Mouse (Mus musculus) kidney, postnatal 0 days (tissue): ENCODE results near the gene Gm21992. TPM values are rescaled to one million over a fixed set of nuclear protein-coding genes. Genes with fewer than 3 reads are reported as not detected.

Source experiments
- ATAC-seq: fragments of 200-750 bp; cut with Nextera tagmentation; replicated peaks from 2 replicates; pipeline ENCODE4 v1.8.0; 2017; ENCODE audit warnings: low read depth, moderate number of reproducible peaks, moderate TSS enrichment, moderate library complexity; ENCODE audit not compliant: low FRiP score
- DNase-seq: peaks from one replicate; pipeline ENCODE4 v3.0.0-alpha.2; 2016; ENCODE audit warnings: low spot score
- H3K27ac ChIP-seq: fragments of 300-500 bp; sonication (generic); 2 replicates; pipeline ENCODE4 v1.5.1; 2014; ENCODE audit warnings: mild to moderate bottlenecking
- H3K27me3 ChIP-seq: fragments of 300-500 bp; sonication (generic); 2 replicates; pipeline ENCODE4 v1.6.1; 2014; ENCODE audit warnings: low read length, mixed read lengths; ENCODE audit not compliant: insufficient read depth
- H3K36me3 ChIP-seq: fragments of 300-500 bp; sonication (generic); 2 replicates; pipeline ENCODE4 v1.6.1; 2014; ENCODE audit warnings: low read length, mixed read lengths; ENCODE audit not compliant: insufficient read depth
- H3K4me1 ChIP-seq: fragments of 300-500 bp; sonication (generic); replicated peaks from 2 replicates; pipeline ENCODE4 v1.6.1; 2014; ENCODE audit warnings: antibody characterized with exemption, low read length, mixed read lengths; ENCODE audit not compliant: insufficient read depth
- H3K4me2 ChIP-seq: fragments of 300-500 bp; sonication (generic); 2 replicates; pipeline ENCODE4 v1.6.1; 2014; ENCODE audit warnings: mild to moderate bottlenecking, low read length, moderate library complexity, mixed read lengths
- H3K4me3 ChIP-seq: fragments of 300-500 bp; sonication (generic); replicated peaks from 2 replicates; pipeline ENCODE4 v1.5.1; 2014; ENCODE audit warnings: low read depth, low read length
- H3K9ac ChIP-seq: fragments of 300-500 bp; sonication (generic); 2 replicates; pipeline ENCODE4 v1.6.1; 2014; ENCODE audit warnings: low read depth, low read length
- H3K9me3 ChIP-seq: fragments of 300-500 bp; sonication (generic); replicated peaks from 2 replicates; pipeline ENCODE4 v1.6.1; 2016; ENCODE audit warnings: low read length, inconsistent platforms, mixed read lengths
- CTCF ChIP-seq: IDR thresholded peaks from 2 replicates; pipeline ENCODE4 v1.5.1; 2016; ENCODE audit warnings: antibody characterized with exemption, low read depth, mild to moderate bottlenecking, moderate library complexity
- WGBS: fragments of 180-500 bp; shearing (Covaris S2); extraction: QIAGEN DNeasy Blood & Tissue Kit; methylation state at CpG from one replicate; pipeline ENCODE4 v1.1.7; 2014; 5-methylcytosine and 5-hydroxymethylcytosine counted together
- polyA plus RNA-seq: library from polyadenylated mRNA; unstranded; fragments of >200 nt; fragmentation: Nextera tagmentation; extraction: Ambion mirVana; gene quantifications from 2 replicates; pipeline ENCODE4 v1.2.1, GENCODE M21; 2015

The Gm21992 gene
- 24.4 and 27.3 TPM in 2 replicates for polyA plus RNA-seq

DNA sequence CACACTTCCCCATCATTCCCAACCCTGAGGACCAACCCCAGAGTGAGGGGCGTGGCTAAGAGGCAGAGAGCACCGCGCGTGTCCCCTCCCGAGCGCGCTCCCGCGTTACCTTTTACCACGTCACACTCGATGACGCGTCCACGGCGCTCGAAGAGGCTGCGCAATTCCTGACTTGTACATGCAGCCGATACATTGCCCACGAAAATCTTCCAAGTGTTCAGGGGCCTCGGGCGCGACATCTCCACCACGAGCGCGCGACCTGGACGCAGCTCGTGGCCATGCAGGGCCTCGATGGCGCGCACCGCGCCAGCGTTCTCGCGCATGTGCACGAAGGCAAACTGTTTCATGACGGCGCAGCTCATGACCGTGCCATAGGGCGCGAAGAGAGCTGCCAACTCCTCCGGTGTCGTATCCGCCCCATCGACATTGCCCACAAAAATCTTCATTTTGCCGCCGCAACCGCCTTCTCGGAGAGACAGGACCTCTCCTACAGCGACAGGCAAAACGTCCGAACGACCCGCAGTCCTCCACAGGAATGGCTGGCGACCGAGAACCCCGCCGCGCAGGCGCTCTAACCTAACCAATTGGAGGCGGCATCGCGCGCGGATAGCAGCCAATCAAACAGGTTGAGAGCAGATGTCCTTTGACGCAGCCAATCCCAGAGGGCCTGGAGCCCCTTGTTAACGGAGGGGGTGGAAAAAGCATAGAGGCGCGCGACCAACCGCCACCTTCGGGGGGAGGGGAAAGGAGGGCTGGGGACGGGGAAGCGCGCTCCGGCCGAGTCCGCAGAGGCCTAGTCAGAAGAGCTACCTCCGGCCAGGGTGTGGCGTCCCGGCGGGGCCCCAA, at the start of gene Gm21992, which contains the start of gene Rbm14:
TSS of gene Gm21992 (minus strand) at position 550 of the 846 bp plus-strand sequence.
TSS of gene Rbm14 (minus strand) at position 572 of the 846 bp plus-strand sequence.
- WGBS = under 1% methylated on average over 83 of the region's 83 CpGs
- DNase-seq (peak; percentile 99), ATAC-seq (peak; percentile 97)
- H3K27ac ChIP-seq = peak within 1 kb of the TSS; percentile 96
- no peaks in the 10 kb centered on the region for H3K36me3 ChIP-seq
- H3K4me1 ChIP-seq = peaks cover 10% of the 10 kb centered on the region; the same call in 1 of the 2 replicates
- peak within 1 kb of the TSS; percentile 83 for H3K9ac ChIP-seq
- H3K4me3 ChIP-seq = peak within 1 kb of the TSS; percentile 60
- no peaks in the 10 kb centered on the region for H3K9me3 ChIP-seq
- no peaks in the 10 kb centered on the region for H3K27me3 ChIP-seq
- TF ChIP-seq CTCF = no peak
- H3K4me2 ChIP-seq = peak within 1 kb of the TSS; percentile 91

DNA sequence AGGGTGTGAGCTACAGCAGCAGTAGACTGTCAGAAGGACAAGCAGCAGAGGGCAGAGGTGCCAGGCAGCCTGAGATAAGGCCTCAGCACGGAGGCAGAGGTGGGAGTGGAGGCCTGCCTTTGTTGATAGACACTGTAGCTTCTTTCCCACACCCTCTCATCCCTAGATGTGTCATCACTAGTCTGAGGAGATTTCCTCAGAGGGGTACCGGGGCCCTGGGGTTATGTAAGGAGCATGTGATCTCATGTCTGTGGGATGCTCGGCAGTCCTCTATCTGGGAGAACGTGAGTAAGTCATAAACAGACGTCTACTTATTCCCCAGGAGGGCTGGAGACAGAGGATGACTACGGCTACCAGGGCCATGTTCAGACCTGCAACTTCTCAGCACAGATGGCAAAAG, 47.7 kb upstream of the Gm21992 start:
- DNase-seq (no peak), ATAC-seq (no peak)
- Histone ChIP-seq H3K4me3 (no peak overlapping the region), H3K36me3 (no peaks in the 10 kb centered on the region), H3K27ac (no peak overlapping the region), H3K4me1 (no peaks in the 10 kb centered on the region), H3K4me2 (no peak overlapping the region), H3K27me3 (no peaks in the 10 kb centered on the region), H3K9ac (no peak overlapping the region), H3K9me3 (no peaks in the 10 kb centered on the region)
- TF ChIP-seq CTCF = no peak
- 71% methylated on average over 6 of the region's 6 CpGs for WGBS

DNA sequence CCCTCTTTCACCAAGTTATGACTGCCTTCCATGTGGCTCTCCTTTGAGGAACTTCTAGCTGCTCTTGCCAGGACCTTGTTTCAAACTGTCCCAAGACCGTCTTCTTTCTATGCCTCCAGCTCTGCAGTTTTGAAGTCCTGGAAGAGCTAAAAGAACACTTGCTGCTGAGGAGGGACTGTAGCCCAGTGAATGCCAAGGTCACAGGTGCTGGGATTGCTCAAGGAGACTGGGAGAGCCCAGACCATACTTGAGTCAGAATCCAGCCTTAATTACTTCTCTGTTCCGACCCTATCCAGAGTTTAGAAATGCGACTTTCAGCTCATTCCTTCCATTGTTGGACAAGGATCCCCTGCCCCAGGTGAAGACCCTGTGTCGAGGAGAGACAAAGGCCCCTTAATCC, 44.5 kb upstream of the Gm21992 start:
- peak overlapping the region; percentile 97 for H3K4me2 ChIP-seq
- H3K36me3 ChIP-seq = no peaks in the 10 kb centered on the region
- no peak for ATAC-seq
- no peak overlapping the region for H3K27ac ChIP-seq
- no peak for DNase-seq
- H3K4me1 ChIP-seq = no peaks in the 10 kb centered on the region
- WGBS = 82% methylated on average over 4 of the region's 4 CpGs
- H3K27me3 ChIP-seq = no peaks in the 10 kb centered on the region
- no peak overlapping the region for H3K9ac ChIP-seq
- H3K4me3 ChIP-seq = no peak overlapping the region
- H3K9me3 ChIP-seq = no peaks in the 10 kb centered on the region
- no peak for TF ChIP-seq CTCF

DNA sequence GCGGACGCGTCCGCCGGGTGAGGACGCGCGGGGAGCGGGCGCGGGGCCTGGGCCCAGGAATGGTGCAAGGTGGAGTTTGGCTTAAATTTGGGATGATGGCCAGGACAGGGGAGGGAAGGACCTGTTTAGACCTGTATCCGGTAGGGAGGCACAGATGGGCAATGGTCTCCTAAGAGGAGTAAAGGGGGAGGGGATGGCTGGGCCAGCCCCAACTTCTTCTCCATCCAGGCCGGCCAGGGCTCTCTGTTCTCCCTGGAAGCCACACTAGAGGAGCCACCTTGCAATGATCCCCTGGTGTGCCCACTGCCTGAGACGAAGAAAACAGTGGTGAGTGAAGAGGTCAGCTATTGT, 44.0 kb upstream of the Gm21992 start:
- H3K4me3 ChIP-seq = peak overlapping the region; percentile 58
- no peak overlapping the region for H3K27ac ChIP-seq
- H3K9me3 ChIP-seq = no peaks in the 10 kb centered on the region
- no peaks in the 10 kb centered on the region for H3K4me1 ChIP-seq
- no peak; the same call in none of the 2 replicates for ATAC-seq
- H3K36me3 ChIP-seq = no peaks in the 10 kb centered on the region
- no peaks in the 10 kb centered on the region for H3K27me3 ChIP-seq
- H3K4me2 ChIP-seq = peak overlapping the region; percentile 97
- TF ChIP-seq CTCF = no peak
- 2% methylated on average over 14 of the region's 14 CpGs for WGBS
- peak overlapping the region; percentile 63 for H3K9ac ChIP-seq
- DNase-seq = peak; percentile 12

DNA sequence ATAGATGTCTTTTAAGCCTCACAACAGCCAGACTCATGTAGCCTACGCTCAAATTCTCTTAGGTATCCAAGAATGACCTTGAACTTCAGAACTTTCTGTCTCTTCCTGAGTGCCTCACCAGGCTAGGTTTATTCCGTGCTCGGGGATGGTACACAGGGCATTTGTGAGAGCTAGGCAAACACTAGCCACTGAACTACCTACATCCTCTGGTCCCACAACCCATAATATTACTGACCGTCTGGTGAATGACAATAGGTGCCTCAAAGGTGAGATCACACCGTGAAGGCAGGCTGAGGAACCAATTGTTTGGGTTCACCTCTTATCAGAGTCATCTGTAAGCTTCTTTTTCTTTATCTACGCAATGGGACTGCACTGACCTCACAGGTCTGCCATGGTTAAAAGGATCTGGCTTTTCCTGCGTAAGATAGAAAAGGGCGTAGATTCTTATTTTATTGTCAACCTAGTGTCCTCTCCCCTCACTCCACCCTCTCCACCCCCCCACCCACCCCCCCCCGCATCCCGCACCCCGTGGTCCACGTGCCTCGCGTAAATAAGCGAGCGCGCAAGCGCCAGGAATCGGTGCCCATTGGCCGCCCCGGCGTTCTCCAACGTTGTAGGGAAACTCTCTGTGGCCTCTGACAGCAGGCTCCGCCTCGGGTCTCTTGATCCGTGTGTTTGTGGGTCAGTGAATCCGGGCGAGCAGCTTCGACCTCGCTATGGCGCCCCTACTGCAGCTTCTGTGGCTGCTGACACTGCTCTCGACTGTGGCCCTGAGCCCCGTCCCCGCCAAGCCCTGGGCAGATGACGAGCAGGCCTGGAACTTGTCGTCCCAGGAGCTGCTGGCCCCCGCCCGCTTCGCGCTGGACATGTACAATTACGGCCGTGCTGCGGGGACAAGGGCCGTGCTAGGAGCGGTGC, 43.4 kb upstream of the Gm21992 start, which contains the start of gene Ctsf:
TSS of gene Ctsf (plus strand) at position 579 of the 918 bp plus-strand sequence.
- Histone ChIP-seq H3K9me3 (no peaks in the 10 kb centered on the region), H3K4me1 (no peaks in the 10 kb centered on the region), H3K4me3 (peak within 1 kb of the TSS; percentile 58), H3K4me2 (peak within 1 kb of the TSS; percentile 97), H3K27ac (no peak within 1 kb of the TSS), H3K36me3 (no peaks in the 10 kb centered on the region), H3K27me3 (no peaks in the 10 kb centered on the region), H3K9ac (peak within 1 kb of the TSS; percentile 63)
- peak; percentile 8; the same call in 1 of the 2 replicates for TF ChIP-seq CTCF
- WGBS = 3% methylated on average over 45 of the region's 45 CpGs
- ATAC-seq = peak; percentile 85
- peak; percentile 92 for DNase-seq

DNA sequence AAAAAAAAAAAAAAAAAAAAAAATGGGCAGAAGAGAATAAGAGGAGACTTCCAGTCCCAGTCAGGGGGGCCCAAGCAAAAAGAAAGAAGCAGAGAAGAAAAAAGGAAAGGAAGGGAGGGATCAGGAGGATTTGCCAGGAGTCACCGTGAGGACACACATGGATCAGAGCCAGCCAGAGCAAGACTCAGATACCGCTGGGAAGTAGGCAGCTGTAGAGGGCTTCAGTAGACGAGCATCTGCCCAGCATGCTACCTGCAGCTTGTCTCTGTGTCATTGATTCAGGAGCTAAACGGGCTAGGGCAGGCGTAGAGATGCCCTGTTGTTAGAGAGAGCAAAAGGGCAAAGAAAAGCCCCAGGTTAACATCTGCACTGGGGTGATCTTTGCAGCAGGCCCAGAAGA, 38.9 kb upstream of the Gm21992 start:
- TF ChIP-seq CTCF = no peak
- 51% methylated on average over 5 of the region's 5 CpGs for WGBS
- no peaks in the 10 kb centered on the region for H3K4me1 ChIP-seq

More for the DNA sequence above, 38.9 kb upstream of the Gm21992 start:
- no peak overlapping the region for H3K27ac ChIP-seq
- H3K27me3 ChIP-seq = no peaks in the 10 kb centered on the region
- DNase-seq (no peak), ATAC-seq (no peak)
- no peak overlapping the region for H3K9ac ChIP-seq
- H3K9me3 ChIP-seq = no peaks in the 10 kb centered on the region
- no peaks in the 10 kb centered on the region for H3K36me3 ChIP-seq
- no peak overlapping the region for H3K4me3 ChIP-seq
- H3K4me2 ChIP-seq = no peak overlapping the region
